Mouse (Mus musculus) liver, embryonic 16.5 days (tissue): ENCODE measurements at regions not wholly inside any gene's neighbourhood (a gene's known extent, or its start where the extent isn't known, plus 50 kb on each side); places are given as distances from the start of the nearest gene placed in this dataset.
A peak's percentile ranks its signal among the peaks of the same experiment; 100 is the strongest.

Source experiments
- ATAC-seq: fragments of 200-750 bp; cut with Nextera tagmentation; 2 replicates; pipeline ENCODE4 v1.8.0; 2017; ENCODE audit warnings: low read depth, mild to moderate bottlenecking, moderate number of reproducible peaks, moderate library complexity
- H3K27ac ChIP-seq: fragments of 300-500 bp; sonication (generic); 2 replicates; pipeline ENCODE4 v1.5.1; 2014; ENCODE audit warnings: mild to moderate bottlenecking, low read length
- H3K27me3 ChIP-seq: fragments of 300-500 bp; sonication (generic); 2 replicates; pipeline ENCODE4 v1.6.1; 2014; ENCODE audit warnings: low read depth, low read length, mixed read lengths; ENCODE audit not compliant: control insufficient read depth, insufficient read depth
- H3K36me3 ChIP-seq: fragments of 300-500 bp; sonication (generic); 2 replicates; pipeline ENCODE4 v1.6.1; 2014; ENCODE audit warnings: mild to moderate bottlenecking; ENCODE audit not compliant: control insufficient read depth, insufficient read depth
- H3K4me1 ChIP-seq: fragments of 300-500 bp; sonication (generic); 2 replicates; pipeline ENCODE4 v1.6.1; 2014; ENCODE audit warnings: low read depth, low read length, mixed read lengths; ENCODE audit not compliant: control insufficient read depth
- H3K4me2 ChIP-seq: fragments of 300-500 bp; sonication (generic); 2 replicates; pipeline ENCODE4 v1.6.1; 2014; ENCODE audit warnings: low read depth, low read length, mixed read lengths
- H3K4me3 ChIP-seq: fragments of 300-500 bp; sonication (generic); 2 replicates; pipeline ENCODE4 v1.5.1; 2014; ENCODE audit warnings: low read depth, mild to moderate bottlenecking, low read length
- H3K9ac ChIP-seq: fragments of 300-500 bp; sonication (generic); 2 replicates; pipeline ENCODE4 v1.6.1; 2014; ENCODE audit warnings: low read depth, low read length
- H3K9me3 ChIP-seq: fragments of 300-500 bp; sonication (generic); replicated peaks from 2 replicates; pipeline ENCODE4 v1.6.1; 2016; ENCODE audit warnings: low read length; ENCODE audit not compliant: control insufficient read depth
- WGBS: fragments of 180-500 bp; shearing (Covaris S2); extraction: QIAGEN DNeasy Blood & Tissue Kit; methylation state at CpG from one replicate; pipeline ENCODE4 v1.1.7; 2014; ENCODE audit not compliant: insufficient replicate concordance; 5-methylcytosine and 5-hydroxymethylcytosine counted together

DNA sequence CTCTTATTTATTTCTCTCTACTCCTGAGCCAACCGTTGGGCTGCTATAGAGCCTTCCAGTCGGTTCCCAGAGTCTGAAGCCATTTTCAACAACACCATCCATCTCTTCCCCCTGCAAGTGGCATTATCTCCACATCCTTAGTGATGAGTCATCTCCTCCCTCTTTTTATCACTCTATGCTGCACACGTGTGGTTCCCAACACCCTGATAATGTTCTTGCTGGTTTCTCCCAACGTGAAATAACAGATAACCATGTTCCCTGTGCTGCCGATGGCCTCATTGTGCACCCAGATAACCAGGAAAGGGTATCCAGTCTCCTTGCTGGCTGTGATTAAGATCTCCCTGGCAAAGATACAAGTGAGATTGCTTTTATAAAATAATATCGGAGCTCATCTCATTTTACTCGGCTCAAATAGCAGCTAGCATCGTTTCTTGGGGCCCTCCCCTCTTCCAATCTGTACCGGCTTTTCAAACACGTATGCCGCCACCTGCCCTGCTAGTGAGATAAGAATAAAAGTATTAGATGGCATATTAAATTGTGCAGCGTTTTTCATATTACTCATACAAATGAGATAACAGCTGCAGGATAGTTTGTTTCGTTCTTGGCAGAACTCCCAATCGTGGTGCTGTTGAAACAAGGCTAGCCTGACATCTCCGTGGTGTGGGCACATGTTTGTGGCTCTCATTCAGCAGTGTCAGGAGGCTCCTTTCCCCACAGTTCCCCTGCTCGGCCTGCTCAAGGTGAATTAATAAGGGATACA is 250.3 kb upstream of the Ppp2r3a start:
- Histone ChIP-seq H3K36me3 (no peaks in the 10 kb centered on the region), H3K4me3 (no peak overlapping the region), H3K9ac (no peak overlapping the region), H3K4me2 (no peak overlapping the region), H3K4me1 (no peaks in the 10 kb centered on the region), H3K27ac (no peak overlapping the region), H3K9me3 (no peaks in the 10 kb centered on the region), H3K27me3 (no peaks in the 10 kb centered on the region)
- ATAC-seq = peak; percentile 82
- WGBS = 46% methylated on average over 16 of the region's 16 CpGs

DNA sequence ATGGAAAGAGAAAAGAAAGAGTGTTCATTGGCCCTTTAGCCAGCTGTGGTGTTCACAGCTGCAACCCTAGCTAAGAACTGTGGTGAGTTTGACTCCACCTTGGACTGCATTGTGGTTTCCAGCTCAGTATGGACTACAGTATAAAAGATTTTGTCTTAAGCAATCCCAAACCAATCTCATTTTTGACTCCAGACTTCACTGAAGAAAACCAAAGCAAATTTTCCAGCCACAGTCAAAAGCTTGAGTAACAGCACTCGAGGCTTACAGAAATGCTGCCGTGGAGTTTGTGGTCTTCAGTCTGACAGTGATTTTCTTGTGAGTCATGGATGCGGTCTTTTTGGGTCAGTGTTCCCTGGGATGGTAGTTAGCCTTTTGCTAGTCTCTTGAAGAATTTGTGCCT is 249.4 kb upstream of the Ppp2r3a start:
- no peak overlapping the region for H3K4me2 ChIP-seq
- H3K36me3 ChIP-seq = no peaks in the 10 kb centered on the region
- H3K9me3 ChIP-seq = no peaks in the 10 kb centered on the region
- no peak for ATAC-seq
- no peak overlapping the region for H3K27ac ChIP-seq
- WGBS = 52% methylated on average over 3 of the region's 3 CpGs
- H3K27me3 ChIP-seq = no peaks in the 10 kb centered on the region
- no peaks in the 10 kb centered on the region for H3K4me1 ChIP-seq
- no peak overlapping the region for H3K4me3 ChIP-seq
- no peak overlapping the region for H3K9ac ChIP-seq

DNA sequence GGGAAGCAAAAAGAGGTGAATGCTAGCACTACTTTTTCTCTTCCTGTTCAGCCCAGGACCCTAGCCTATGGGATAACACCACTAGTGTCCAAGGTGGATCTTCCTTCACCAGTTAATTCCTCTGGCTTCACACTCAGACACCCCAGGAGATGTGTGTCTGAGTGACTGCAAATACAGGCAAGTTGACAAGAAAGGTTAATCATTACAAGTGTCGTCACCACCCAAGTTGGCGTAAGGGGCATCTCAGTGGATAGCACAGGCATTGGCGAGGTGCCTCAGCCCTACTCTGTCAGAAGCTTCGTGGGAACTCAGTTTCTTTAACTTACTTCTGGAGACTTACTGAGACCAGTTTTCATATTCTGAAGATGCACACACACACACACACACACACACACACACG is 247.1 kb upstream of the Ppp2r3a start:
- Histone ChIP-seq H3K36me3 (no peaks in the 10 kb centered on the region), H3K9ac (no peak overlapping the region), H3K4me1 (no peaks in the 10 kb centered on the region), H3K4me2 (no peak overlapping the region), H3K27ac (no peak overlapping the region), H3K9me3 (no peaks in the 10 kb centered on the region), H3K27me3 (no peaks in the 10 kb centered on the region), H3K4me3 (no peak overlapping the region)
- ATAC-seq = no peak
- WGBS = 66% methylated on average over 5 of the region's 5 CpGs

DNA sequence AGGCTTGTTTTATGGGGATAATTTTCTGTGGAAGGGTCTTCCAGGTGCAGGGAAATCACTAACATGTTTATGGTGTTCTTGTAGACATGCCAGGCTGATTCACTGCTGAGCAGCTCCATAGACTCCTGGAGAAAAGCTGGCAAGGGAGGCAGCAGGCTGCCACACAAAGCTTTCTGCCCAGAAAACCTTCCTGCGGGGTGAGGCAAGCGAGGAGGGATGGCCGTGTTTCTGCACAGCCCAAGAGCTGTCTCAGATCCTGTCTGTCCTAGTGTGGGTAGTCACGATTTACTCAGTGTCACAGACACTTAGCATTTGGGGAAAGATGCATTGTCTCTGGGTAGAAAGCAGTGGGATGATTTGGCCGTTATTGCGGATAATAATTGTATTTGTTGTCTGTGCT is 244.2 kb upstream of the Ppp2r3a start:
- WGBS = 62% methylated on average over 6 of the region's 6 CpGs
- no peak for ATAC-seq

DNA sequence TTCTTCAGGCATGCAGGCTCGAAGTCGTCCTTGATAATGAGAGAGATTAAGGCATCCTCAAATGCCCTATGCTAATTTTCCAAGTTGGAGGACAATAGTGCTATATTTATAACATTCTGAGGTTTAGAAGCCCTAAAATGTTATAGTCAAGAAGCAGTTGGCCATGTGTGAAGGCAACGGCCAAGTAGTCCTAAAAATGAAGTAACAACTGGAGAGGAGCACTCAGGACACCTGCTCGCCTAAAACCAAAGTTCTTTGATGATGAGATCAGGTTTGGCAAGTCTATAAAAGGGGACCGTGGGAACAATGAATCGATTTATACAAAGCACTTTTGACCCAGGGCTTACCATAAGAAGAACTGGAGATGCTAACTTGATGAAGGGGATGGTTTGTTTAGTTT is 237.4 kb upstream of the Ppp2r3a start:
- Histone ChIP-seq H3K4me1 (no peaks in the 10 kb centered on the region), H3K36me3 (no peaks in the 10 kb centered on the region), H3K9me3 (no peaks in the 10 kb centered on the region), H3K4me3 (no peak overlapping the region), H3K27ac (no peak overlapping the region), H3K9ac (no peak overlapping the region), H3K4me2 (no peak overlapping the region), H3K27me3 (no peaks in the 10 kb centered on the region)
- 59% methylated on average over 6 of the region's 6 CpGs for WGBS
- ATAC-seq = no peak

More for the DNA sequence above, 244.2 kb upstream of the Ppp2r3a start:
- no peak overlapping the region for H3K9ac ChIP-seq
- H3K4me2 ChIP-seq = no peak overlapping the region
- H3K9me3 ChIP-seq = no peaks in the 10 kb centered on the region
- H3K36me3 ChIP-seq = no peaks in the 10 kb centered on the region
- H3K4me1 ChIP-seq = no peaks in the 10 kb centered on the region
- H3K27ac ChIP-seq = no peak overlapping the region
- H3K27me3 ChIP-seq = no peaks in the 10 kb centered on the region
- no peak overlapping the region for H3K4me3 ChIP-seq

DNA sequence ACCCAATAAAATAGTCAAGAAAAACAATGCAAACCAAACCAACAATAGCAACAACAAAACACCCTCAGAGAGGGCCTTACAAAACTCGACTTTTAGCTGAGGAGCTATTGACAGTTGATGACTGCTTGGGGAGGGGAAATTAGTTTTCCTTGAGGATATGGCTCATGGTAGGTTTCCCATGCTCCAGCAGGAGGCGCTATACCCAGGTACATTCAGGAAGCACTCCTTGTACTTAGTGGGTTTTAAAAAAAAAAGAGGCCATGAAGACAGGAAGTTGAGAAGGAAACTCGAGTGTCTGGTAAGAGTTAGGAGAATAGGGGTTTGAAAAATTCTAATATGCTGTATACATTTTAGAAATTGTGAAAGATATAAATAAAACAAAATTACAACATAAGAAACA is 224.6 kb upstream of the Ppp2r3a start:
- WGBS = 29% methylated on average over 3 of the region's 3 CpGs
- no peak for ATAC-seq

DNA sequence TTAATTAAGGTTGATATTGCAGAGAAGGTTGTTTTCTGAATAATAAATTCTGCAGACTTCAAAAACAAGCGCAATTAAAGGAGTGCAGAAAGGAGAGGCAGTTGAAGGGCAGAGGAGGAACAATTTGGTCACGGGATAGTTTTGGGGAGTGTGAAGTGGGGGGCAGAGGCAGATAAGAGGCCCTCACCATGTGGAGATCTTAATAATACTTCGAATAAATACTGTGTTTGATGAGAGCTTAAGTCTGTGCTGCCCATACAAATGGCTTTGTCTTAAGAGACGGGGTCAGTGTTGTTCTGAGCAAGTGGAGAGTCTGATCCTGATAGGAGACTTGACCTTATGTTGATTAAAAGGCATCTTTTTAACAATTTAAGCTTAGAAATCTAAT is 221.5 kb upstream of the Ppp2r3a start:
- Histone ChIP-seq H3K4me3 (no peak overlapping the region), H3K4me1 (no peaks in the 10 kb centered on the region), H3K9me3 (no peaks in the 10 kb centered on the region), H3K4me2 (no peak overlapping the region), H3K27me3 (no peaks in the 10 kb centered on the region), H3K9ac (no peak overlapping the region), H3K27ac (no peak overlapping the region), H3K36me3 (no peaks in the 10 kb centered on the region)
- 58% methylated on average over 4 of the region's 4 CpGs for WGBS
- no peak for ATAC-seq

More for the DNA sequence above, 224.6 kb upstream of the Ppp2r3a start:
- H3K9me3 ChIP-seq = no peaks in the 10 kb centered on the region
- no peak overlapping the region for H3K27ac ChIP-seq
- no peaks in the 10 kb centered on the region for H3K27me3 ChIP-seq
- no peak overlapping the region for H3K9ac ChIP-seq
- H3K4me1 ChIP-seq = no peaks in the 10 kb centered on the region
- H3K36me3 ChIP-seq = no peaks in the 10 kb centered on the region
- H3K4me2 ChIP-seq = no peak overlapping the region
- H3K4me3 ChIP-seq = no peak overlapping the region

DNA sequence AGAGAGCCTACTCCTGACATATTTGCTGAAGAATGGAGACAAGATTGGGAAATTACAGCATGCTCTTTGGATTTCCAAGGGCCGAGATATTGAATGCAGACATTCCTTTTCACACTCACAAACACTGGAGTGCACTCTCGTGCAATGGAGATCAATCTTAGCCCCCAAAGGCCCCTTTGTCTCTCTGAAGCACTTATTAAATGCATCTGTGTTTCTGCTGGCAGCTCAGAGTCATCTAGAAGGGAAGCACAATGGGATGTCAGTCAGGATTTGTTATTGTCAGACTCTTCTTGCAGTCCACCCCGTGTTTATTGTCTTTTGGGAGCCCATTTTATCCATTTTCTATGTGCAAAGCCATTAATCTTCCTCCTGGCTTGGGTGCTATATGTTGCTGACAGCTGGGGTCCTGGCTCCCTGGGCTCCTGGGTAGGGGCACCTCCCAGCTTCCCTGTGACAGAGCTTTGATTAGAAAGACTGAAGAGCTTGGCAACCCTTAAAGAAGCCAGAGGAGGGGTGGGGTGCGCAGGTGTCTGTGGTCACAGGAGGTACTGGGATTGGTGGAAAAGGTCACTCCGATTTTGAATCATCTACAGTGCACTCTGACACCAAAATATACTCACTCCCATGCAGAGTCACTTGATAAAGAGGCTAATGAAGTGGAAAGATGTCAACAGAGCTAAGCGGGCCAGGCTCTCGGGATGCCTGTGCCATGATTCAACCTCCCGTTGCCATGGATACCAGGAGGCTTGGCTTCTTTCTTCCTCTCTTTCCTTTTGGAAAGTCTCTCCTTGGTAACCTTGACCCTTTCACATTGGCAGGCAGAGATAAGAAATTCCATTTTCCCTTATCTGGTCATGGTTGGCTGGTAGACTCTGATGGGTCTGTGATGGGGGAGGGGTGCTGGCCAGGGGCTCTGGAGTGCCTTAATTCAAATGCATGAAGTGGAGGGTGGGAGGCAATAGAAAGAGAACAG is 220.8 kb upstream of the Ppp2r3a start:
- no peaks in the 10 kb centered on the region for H3K27me3 ChIP-seq
- 46% methylated on average over 8 of the region's 8 CpGs for WGBS
- no peaks in the 10 kb centered on the region for H3K4me1 ChIP-seq
- no peaks in the 10 kb centered on the region for H3K36me3 ChIP-seq
- no peak overlapping the region for H3K4me2 ChIP-seq
- no peaks in the 10 kb centered on the region for H3K9me3 ChIP-seq
- H3K4me3 ChIP-seq = no peak overlapping the region
- no peak overlapping the region for H3K27ac ChIP-seq
- ATAC-seq = no peak
- no peak overlapping the region for H3K9ac ChIP-seq

DNA sequence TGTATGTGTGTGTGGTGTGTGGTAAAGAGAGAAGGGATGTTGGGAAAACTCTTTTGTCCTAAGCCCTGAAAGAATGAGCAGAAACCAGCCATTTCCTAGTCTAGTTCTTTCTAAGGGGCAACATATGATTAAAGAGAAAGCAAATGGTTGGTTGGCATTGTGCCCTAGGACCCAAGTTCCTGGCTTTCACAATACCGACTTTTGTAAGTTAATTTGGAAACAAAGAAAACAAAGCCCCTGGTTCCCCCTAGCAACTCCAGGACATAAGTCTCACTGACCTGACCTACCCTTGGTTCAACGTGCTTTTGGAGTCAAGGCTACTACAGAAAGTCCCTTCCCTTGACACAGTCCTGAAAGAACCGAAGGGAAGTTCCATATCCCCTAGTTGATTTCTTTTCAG is 220.1 kb upstream of the Ppp2r3a start:
- Histone ChIP-seq H3K4me3 (no peak overlapping the region), H3K36me3 (no peaks in the 10 kb centered on the region), H3K4me1 (no peaks in the 10 kb centered on the region), H3K9me3 (no peaks in the 10 kb centered on the region), H3K9ac (no peak overlapping the region), H3K27me3 (no peaks in the 10 kb centered on the region), H3K27ac (no peak overlapping the region), H3K4me2 (no peak overlapping the region)
- WGBS = 47% methylated on average over 3 of the region's 3 CpGs
- ATAC-seq = no peak
